Mouse (Mus musculus) fat pad, adult 2 months (tissue): ENCODE measurements around the gene Rpl13a.
"Not testable (repeated sequence)": the region's sequence is repeated elsewhere in the genome, so short reads cannot be mapped to it uniquely, and the experiment has no call there.

ENCODE experiments used
- DNase-seq: peaks from one replicate; pipeline ENCODE4 v3.0.0-alpha.2; 2011; ENCODE audit warnings: low read depth, low spot score; ENCODE audit errors: extremely low read depth

The Rpl13a gene

GRCm38 (mm10) chr7:45128624-45129246, at the start of gene Rpl13a:
TSS of gene Rpl13a (minus strand) at chr7:45128761.
- DNase-seq, result peak; percentile 90

DNA sequence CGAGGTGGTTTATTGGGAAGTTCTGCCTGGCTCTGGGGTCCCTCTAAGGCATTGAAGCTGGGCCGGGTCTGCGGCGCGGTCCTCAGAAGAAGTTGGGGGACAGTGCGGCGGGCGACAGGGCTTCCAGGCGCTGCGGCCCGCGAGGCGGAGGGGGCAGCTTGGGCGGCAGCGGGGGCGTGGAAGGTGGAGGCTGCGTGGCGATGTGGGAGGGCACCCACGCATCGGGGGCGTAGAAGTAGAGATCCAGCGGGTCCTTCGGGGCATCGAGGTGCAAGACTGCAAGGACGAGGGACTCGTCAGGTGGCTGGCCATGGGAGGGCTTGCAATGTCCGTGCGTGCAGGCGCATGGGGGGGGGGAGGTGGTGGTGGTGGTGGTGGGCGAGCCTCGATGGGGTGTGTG, 47.8 kb upstream of the Rpl13a start:
- no peak for DNase-seq

GRCm38 (mm10) chr7:45175929-45176328, 47.4 kb upstream of the Rpl13a start:
- no peak for DNase-seq

GRCm38 (mm10) chr7:45175398-45175797, 46.8 kb upstream of the Rpl13a start:
- DNase-seq, result no peak

DNA sequence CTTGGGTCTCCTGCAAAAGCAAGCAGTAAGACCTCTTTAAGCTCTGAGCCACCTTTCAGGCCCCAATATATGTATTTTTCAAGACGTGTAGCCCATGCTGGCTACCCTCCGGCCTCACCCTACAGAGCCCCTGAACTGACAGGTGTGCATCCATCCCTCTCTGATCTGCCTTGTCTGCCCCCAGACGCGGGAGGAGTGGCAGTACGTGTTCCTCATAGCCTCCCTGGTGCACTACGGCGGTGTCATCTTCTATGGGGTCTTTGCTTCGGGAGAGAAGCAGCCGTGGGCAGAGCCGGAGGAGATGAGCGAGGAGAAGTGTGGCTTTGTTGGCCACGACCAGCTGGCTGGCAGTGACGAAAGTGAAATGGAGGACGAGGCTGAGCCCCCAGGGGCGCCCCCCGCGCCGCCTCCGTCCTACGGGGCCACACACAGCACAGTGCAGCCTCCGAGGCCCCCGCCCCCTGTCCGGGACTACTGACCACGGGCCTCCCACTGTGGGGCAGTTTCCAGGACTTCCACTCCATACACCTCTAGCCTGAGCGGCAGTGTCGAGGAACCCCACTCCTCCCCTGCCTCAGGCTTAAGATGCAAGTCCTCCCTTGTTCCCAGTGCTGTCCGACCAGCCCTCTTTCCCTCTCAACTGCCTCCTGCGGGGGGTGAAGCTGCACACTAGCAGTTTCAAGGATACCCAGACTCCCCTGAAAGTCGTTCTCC, 46.2 kb upstream of the Rpl13a start:
- no peak for DNase-seq

DNA sequence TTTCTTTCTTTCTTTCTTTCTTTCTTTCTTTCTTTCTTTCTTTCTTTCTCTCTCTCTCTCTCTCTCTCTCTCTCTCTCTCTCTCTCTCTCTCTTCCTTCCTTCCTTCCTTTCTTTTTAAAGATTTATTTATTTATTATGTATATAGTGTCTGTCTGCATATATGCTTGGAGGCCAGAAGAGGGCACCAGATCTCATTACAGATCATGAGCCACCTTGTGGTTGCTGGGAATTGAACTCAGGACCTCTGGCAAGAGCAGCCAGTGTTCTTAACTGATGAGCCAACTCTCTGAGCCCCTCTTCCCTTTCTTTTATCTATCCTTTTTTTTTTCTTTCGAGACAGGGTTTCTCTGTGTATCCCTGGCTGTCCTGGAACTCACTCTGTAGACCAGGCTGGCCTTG, 45.2 kb upstream of the Rpl13a start:
- not testable (repeated sequence) for DNase-seq

DNA sequence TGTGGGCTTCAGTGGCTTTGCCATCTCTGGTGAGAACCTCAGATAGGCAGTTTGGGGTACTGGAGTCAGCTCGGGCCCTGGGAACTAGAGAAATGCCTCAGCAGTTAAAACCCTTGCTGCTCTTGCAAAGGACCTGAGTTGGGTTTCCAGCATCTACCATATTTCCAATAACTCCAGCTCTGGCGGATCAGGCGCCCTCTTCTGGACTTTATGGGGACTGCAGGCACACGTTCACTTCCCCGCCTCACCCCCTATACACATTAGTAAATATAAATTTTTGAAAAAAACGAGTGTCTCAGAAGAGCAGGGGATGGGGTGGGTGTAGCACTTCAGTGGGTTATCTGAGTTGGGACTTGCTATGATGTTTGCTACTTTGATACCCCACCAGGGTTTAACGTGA, 44.4 kb upstream of the Rpl13a start:
- DNase-seq, result no peak

- no peak for DNase-seq
These were observed 40.9 kb upstream of the Rpl13a start for GRCm38 (mm10) chr7:45169495-45169894.

DNA sequence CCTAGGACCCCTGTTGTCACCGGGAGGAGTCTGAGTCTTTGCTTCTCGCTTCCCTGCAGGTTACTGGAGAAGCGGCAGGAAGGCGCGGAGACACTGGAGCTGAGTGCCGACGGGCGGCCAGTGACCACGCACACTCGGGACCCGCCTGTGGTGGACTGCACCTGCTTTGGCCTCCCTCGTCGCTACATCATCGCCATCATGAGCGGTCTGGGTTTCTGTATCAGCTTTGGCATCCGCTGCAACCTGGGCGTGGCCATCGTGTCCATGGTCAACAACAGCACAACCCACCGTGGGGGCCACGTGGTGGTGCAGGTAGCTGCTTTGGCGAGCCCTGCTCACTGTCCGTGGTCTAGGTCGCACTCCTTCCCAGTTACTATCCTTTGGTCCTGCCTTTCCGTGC, 40.1 kb upstream of the Rpl13a start:
- DNase-seq, result no peak

GRCm38 (mm10) chr7:45167761-45168445, 39.3 kb upstream of the Rpl13a start:
- DNase-seq, result no peak

- no peak for DNase-seq
These were observed 38.4 kb upstream of the Rpl13a start for GRCm38 (mm10) chr7:45166950-45167401.

DNA sequence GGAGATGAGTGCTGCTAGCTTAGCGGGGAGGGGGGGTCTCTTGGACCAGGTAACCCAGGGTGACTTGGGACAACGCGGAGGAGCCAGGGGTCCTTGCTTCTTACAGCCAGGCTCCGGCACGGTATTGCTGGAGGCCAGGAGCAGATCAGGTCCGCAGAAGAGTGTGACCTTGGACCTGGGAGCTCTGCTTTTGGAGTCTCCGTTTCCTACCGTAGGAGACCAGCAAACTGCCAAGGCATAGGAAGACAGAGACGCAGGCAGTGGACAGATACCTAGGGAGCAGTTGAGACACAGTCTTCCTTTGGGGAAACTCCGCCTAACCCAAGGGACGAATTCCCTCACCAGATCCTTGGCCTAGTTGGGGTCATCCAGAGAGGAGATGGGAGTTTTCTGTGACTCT, 37.1 kb upstream of the Rpl13a start:
- no peak for DNase-seq

DNA sequence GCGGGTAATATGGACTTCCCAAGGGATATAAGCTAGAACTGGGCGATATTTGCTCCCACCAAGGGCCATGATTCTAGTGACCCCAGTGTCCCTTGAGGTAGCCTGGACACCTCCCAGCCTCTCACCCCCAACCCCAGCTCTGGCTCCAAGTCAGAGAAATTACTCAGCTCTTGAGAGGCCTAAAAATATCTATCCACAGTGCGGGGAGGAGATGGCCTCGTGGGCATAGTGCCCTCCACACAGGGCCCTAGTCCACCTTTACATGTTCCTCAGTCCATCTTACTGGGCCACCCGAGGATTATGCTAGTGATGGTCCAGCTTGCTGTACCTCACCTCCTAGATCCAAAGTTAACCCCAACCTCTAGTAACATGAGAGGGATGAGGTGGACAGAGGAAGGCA, 36.3 kb upstream of the Rpl13a start:
- no peak for DNase-seq

- no peak for DNase-seq
These were observed 35.4 kb upstream of the Rpl13a start, which contains the start of gene Slc17a7 for GRCm38 (mm10) chr7:45163735-45164490. TSS of gene Slc17a7 (plus strand) at chr7:45163949.

DNA sequence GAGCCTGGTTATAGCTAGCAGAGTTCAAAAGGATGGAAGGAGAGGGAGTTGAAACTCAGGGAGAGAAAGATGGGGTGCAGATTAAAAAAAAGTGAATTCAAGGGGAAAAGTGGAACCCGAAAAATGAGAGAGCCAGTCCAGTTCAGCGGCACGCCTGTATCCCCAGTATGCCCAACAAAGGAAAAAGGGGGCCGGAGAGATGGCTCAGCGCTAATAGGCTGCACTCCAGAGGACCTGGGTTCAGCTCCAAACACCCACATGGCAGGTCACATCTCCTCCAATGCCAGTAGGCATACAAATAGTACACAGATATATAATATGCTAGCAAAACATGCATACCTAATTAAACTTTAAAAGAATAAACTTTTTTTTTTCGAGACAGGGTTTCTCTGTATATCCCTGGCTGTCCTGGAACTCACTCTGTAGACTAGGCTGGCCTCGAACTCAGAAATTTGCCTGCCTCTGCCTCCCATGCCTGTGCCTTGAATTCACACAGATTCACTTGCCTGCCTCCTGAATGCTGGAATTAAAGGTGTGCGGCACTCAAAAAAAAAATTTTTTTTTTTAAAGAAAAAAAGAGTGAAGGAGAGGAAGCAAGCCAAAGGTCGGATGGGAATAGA, 34.5 kb upstream of the Rpl13a start:
- no peak for DNase-seq

GRCm38 (mm10) chr7:45162551-45162950, 34.0 kb upstream of the Rpl13a start:
- no peak for DNase-seq

DNA sequence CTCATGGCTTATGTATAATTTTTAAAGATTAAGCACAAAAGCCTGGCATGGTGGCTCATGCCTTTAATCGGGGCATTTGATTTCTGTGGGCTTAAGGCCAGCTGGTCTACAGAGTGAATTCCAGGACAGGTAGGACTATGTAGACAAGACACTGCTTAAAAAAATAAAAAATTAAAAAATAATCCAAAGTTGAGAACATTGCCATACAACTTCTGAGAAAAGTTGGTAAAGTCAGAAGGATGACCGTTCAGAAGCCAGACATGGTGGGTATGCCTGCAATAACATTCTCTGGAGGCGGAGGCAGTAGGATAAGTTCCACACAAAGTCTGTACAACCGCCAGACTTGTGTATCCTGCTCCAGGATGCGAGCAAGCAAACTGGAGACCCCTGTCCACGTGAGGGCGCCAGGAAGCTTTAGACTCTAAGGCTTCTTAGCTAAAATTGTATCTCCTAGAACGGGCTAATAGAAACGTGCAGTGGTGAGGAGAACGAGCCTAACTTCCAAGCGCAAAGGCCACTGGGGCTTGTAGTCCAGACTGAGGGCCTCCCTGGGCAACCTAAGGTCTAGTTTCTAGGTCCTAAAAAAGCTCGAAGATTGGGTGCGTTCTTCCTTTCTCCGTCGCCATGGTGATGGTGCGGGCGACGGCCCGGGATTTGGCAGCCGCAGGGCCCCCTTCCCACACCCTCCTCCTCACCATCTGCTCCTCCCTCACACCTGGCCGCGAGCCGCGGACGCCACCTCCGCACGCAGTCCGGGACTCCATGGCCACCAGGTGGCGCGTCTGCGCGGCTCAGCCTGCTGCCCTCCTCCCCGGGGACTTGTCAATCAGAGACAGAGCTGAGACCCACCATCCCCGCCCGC, 33.3 kb upstream of the Rpl13a start:
- DNase-seq, result no peak

GRCm38 (mm10) chr7:45160866-45161265, 32.3 kb upstream of the Rpl13a start:
- no peak for DNase-seq

- no peak for DNase-seq
These were observed 31.8 kb upstream of the Rpl13a start for GRCm38 (mm10) chr7:45160316-45160800.

DNA sequence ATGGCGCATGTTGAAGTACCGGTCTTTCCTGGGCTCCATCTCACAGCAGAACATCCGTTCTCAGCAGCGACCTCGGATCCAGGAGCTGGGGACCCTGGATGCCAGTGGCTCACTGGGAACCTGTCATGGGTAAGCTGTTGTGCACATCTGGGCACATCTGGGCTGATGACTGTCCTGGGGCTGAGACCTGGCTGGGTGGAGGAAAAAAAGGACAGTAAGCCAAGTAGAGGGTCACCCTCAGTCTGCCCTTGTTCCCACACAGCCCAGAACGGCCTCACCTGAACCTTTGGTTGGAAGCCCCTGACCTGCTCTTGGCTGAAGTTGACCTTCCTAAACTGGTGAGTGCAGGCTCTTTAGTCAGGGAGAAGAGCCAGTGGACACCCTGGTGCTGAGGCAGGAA, 30.4 kb upstream of the Rpl13a start:
- DNase-seq, result no peak
